Mouse (Mus musculus) bone marrow macrophage, adult 2 months (primary cell): Measurements from ENCODE around the gene Prss40.

ENCODE experiments used
- CTCF ChIP-seq: IDR thresholded peaks from 2 replicates; pipeline ENCODE4 v1.5.1; 2012; ENCODE audit warnings: low read depth, mild to moderate bottlenecking, low read length, moderate library complexity
- POLR2A ChIP-seq: IDR thresholded peaks from 2 replicates; pipeline ENCODE4 v1.6.1; 2012; ENCODE audit warnings: mild to moderate bottlenecking, low read depth, low read length, borderline replicate concordance

DNA sequence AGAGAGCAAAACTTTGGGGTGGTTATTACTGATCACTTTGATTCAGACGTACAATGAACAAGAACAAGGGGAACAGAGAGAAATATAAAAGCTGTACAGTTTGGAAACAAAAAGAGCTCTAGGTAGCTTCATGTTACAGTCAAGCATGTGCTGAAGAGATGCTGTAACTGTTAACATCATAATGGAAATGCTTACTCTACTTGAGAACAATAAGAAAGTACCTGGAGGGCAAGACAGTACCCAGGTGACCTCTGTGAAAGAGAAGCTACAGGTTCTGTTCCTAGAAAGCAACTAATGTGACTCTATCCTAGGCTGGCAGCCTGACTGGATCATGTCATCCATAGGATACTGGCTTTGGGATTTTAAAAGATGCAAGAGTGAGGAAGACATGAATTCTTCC is 13.7 kb downstream of the Prss40 start:
- TF ChIP-seq CTCF (no peak), POLR2A (no peak)
